Mouse (Mus musculus) liver (tissue): ENCODE measurements around the gene Casp2.
A peak's percentile ranks its signal among the peaks of the same experiment; 100 is the strongest.

Experiments
- DNase-seq: peaks from one replicate; pipeline ENCODE4 v3.0.0-alpha.2; 2020; ENCODE audit warnings: mixed read lengths

Gene Casp2

DNA sequence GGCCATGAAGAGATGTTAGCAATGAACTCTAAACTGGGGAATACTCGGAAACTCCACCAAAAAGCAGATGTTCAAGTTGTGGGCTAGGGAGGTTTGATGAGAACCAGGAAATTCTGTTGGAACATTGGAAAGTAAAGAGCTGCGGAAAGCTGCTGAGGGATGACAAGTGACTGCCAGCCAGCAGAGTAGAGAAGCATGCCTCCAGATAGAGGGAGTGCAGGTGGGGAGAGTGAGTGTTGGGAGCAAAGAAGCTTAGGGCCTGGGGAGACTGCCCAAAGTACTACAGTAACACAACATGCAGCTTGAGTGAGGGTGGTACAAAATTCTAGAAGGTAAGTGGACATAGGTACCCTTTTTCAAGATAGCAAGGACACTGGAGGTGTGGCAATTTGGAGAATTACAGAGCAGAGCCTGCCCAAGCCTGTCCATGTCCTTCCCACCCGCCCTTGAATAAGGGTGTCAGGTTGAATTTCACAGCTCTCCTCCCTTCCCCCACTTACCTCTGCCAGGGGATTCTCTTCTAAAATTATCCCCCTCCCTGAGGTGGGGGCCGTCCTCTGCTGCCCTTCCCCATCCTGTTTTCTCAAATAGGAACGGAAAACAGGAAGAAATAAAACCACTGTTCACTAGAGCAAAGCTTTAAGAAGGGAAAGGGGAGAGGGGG lies 18.2 kb downstream of the Casp2 start:
- no peak for DNase-seq

GRCm38 (mm10) chr6:42286448-42286847 lies 21.7 kb downstream of the Casp2 start, which contains the start of gene Clcn1:
Gene Clcn1 (plus strand): TSS chr6:42286685.
- DNase-seq, result no peak

GRCm38 (mm10) chr6:42287562-42287961 lies 22.8 kb downstream of the Casp2 start:
- DNase-seq, result no peak

DNA sequence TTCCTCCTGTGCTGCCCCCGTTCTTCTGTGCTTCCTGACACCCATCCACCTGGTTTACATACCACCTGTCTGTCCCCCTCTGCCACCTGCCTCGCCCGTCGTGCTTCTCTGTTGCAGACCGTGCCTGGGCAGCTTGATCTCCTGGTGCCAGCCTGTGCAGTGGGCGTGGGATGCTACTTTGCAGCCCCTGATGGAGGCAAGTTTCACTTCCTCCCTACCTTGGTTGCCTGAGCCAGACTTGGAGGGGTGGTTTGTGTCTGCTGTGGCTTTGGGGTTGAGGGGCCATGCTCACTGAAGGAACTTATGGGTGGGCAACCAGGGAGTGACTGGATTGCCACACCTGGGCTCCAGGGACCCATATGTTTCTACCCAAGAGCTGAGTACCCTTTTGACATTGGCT lies 28.5 kb downstream of the Casp2 start:
- no peak for DNase-seq

GRCm38 (mm10) chr6:42295549-42296094 lies 30.8 kb downstream of the Casp2 start:
- no peak for DNase-seq

DNA sequence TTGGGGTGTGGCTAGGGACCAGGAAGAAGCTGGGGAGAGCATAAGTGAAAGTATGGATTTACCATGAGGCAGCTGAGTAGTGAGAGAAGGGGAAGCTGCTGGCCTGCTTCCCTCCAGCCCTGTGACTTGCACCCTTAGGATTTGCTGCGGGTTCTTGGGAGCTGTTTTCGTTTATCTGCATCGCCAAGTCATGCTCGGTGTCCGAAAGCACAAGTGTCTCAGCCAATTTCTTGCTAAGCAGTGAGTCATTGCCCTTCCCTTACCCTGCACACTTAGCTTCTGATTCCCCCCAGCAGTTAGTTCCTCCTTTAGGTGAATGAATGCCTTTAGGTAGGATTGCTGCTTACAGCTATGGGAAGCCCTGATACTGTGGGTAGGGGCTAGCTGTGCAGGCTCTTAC lies 34.6 kb downstream of the Casp2 start:
- no peak for DNase-seq

DNA sequence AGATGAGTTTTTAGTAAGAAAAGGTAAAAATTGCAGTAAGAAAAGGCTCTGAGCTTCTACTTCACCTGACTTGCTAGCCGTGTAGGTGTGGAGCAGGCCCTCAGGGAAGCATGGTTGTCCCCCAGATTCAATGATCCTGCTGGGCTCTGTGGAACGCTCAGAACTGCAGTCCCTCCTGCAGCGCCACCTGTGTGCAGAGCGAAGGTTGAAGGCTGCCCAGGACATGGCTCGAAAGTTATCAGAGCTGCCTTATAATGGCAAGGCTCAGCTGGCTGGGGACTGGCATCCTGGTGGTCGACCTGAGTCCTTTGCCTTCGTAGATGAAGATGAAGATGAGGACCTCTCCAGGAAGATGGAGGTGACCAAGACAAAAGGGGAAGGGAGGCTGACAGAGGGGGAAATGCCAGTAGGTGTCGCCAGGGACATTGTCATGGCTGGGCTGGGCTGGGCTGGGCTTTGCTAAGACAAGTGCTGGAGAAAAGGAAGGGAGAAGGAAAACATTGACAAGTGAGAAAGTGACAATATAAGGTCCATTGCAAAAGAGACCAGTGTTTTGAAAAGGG lies 45.1 kb downstream of the Casp2 start:
- DNase-seq, result no peak

GRCm38 (mm10) chr6:42310427-42311053 lies 45.8 kb downstream of the Casp2 start:
- no peak for DNase-seq

GRCm38 (mm10) chr6:42318293-42318692 lies 53.5 kb downstream of the Casp2 start:
- DNase-seq, result no peak

- no peak for DNase-seq
These were observed 58.7 kb downstream of the Casp2 start for GRCm38 (mm10) chr6:42323371-42324066.

DNA sequence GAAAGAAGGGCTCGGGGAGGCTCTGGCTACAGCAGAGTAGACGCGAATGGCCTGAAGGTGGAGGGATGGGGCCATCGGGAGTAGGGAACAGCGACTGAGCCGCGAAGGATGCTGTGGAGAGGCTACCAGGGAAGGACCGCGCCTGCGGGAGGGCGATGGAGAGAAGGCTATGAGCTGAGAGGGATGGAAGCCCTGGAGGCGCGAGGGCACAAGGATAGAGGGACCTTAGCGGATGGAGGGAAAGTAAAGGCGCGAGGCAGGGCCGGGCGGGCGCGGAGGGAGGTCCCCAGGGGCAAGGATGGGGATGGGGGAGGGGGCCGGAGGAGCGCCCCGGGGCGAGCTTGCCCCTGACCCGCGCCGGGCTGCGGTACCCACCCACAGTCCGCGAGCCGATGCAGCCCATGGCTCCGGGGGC lies 59.3 kb downstream of the Casp2 start:
- DNase-seq, result no peak

DNA sequence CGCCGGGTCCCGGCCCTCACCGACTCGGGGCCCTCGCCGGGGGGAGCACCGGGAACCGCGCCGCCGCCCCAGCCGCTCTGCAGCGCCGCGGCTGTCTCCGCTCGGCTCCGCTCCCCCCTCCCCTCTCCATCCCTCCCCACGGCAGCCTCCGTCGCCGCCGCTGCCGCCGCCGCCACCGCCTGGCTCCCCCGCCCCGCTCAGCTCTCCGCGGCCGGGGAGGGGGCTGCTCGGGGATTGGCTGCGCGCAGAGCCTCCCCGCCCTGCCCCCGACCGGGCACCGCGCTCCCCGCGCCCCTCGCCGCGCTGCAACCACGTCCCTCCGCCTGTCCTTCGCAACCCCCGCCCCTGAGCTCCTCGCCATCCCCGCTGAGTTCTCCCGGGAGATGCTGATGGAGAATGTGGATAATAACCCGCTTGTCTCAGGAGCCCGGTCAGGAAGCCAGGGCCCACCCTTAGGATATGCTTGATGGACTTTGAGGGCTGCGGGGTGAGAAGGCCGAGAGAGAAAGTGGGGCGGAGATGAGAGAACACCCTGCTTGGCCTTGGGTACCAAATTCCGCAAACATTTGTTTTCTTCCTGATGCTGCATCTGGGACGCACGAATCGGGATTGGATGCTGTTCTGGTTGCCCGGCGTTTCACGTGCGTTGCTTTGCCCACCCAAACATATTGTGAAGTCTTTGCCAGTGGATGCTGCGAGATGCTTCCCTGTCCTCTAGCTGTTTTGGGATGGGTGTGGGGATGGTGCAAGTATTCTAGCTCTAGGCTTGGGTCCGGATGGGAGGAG lies 59.9 kb downstream of the Casp2 start, which contains the start of gene Fam131b:
Gene Fam131b (minus strand): TSS at position 162 of the 786 bp plus-strand sequence.
- DNase-seq, result no peak

- peak; percentile 64 for DNase-seq
These were observed 60.5 kb downstream of the Casp2 start for GRCm38 (mm10) chr6:42325268-42325609.

DNA sequence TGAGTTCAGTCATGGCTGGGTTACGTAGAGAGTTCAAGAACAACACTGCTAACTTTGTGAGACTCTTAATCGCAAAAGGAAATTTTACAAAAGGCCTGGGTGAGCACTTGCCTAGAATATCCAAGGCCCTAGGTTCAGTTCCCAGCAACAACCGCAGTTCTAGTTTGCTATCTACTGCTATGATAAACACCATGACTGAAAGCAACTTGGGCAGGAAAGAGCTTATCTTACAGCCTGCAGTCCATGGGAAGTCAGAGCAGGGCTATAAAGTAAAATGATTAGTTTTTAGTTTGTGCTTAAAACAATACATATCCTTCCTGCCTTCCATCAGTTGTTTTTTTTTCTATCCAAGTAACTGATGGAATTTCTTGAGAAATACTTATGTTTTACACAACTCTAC lies 61.7 kb downstream of the Casp2 start:
- DNase-seq, result no peak

GRCm38 (mm10) chr6:42328757-42329156 lies 64.0 kb downstream of the Casp2 start:
- DNase-seq, result no peak

DNA sequence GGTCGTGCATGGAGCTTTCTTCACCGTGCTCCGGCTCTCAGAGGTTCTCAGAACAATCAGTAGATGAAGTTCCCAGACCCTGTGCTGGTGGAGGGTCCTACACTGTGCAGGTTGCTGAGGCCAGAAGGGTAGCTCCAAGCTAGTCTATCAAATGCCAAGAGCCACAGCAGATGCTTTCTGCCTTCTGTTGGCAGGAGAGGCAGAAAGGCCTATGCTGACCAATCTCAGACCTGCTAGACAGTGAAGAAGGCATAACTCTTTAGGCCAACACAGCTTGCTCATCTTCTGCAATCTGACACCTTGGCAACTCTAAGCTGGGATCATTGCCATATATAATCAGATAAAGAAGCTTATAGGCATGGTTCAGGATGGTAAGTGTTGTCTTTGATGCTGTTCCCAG lies 65.4 kb downstream of the Casp2 start:
- DNase-seq, result no peak

- no peak for DNase-seq
These were observed 66.2 kb downstream of the Casp2 start for GRCm38 (mm10) chr6:42330946-42331345.
